ENCODE assay signal across 9 mouse cellular contexts in genomic region chr4:35417866-35418265, GRCm38 (mm10).
DNase-seq lines count a peak whose midpoint lies in the region; ATAC-seq lines count a peak whose summit lies in the region.
"Had no signal": no experiment of that assay in that cellular context is flagged by ENCODE, and none has a peak within 500 bp of the region (broad histone marks: within the 10 kb centered on the region; RNA-seq: fewer than 3 reads in every experiment).

No protein-coding gene starts in this region.

- H3K9ac ChIP-seq in midbrain, embryonic 12.5 days (replicated peaks) = no peak overlapping the region

- no peak overlapping the region for H3K4me2 ChIP-seq in midbrain, embryonic 12.5 days (replicated peaks)

- intact Hi-C loops in heart, postnatal 25 days (cut with DNase I) = no loop called here

- ATAC-seq in frontal cortex, adult (ENCODE audit: low TSS enrichment) = peak; percentile 59
- peak; percentile 59; the same call in 1 of the 2 replicates for ATAC-seq in midbrain, embryonic 12.5 days (ENCODE audit: low FRiP score, low read depth)

- no peak overlapping the region for H3K27ac ChIP-seq in midbrain, embryonic 12.5 days (replicated peaks)

- H3K9me3 ChIP-seq in midbrain, embryonic 12.5 days = no peaks in the 10 kb centered on the region
- H3K9me3 ChIP-seq: megakaryocyte, embryonic 14.5 days had no signal

- H3K4me1 ChIP-seq in midbrain, embryonic 12.5 days = 0 out of 2 replicates have a peak, but pooled peaks cover 5% of the 10 kb centered on the region
- H3K4me1 ChIP-seq: megakaryocyte, embryonic 14.5 days had no signal

- DNase-seq in frontal cortex, postnatal 10 days (ENCODE audit: low spot score in 2 of 2) = no peak
- peak; percentile 22 for DNase-seq in right cerebral cortex, adult 18-20 months
- DNase-seq in right cerebral cortex, postnatal 36 days (ENCODE audit: low spot score in 2 of 2) = no peak
- peak; percentile 19 to 48 for DNase-seq in cerebellum, postnatal 25 days
- DNase-seq in kidney, adult 8-10 months = peak; percentile 25 to 44
- no peak for DNase-seq in heart, postnatal 25 days (ENCODE audit: low spot score)

- no peak overlapping the region for H3K4me3 ChIP-seq in midbrain, embryonic 12.5 days
- H3K4me3 ChIP-seq: megakaryocyte, embryonic 14.5 days had no signal

- 55% methylated on average over 3 of the region's 3 CpGs for WGBS in midbrain, embryonic 12.5 days

- no peaks in the 10 kb centered on the region for H3K36me3 ChIP-seq in midbrain, embryonic 12.5 days

- no peaks in the 10 kb centered on the region for H3K27me3 ChIP-seq in midbrain, embryonic 12.5 days
- H3K27me3 ChIP-seq: megakaryocyte, embryonic 14.5 days had no signal

Comparison
In these comparisons a context has a peak if more than half of its experiments do, and no peak if none do; other contexts are left out.
1. DNase-seq: peak in right cerebral cortex, adult 18-20 months (single experiment), cerebellum, postnatal 25 days (2 of 2) and kidney, adult 8-10 months (2 of 2); none in frontal cortex, postnatal 10 days (0 of 2), right cerebral cortex, postnatal 36 days (0 of 2) and heart, postnatal 25 days (single experiment).